Mouse (Mus musculus) forebrain, embryonic 15.5 days (tissue): Measurements from ENCODE around the gene Sppl3. TPM values are rescaled to one million over a fixed set of nuclear protein-coding genes. Genes with fewer than 3 reads are reported as not detected.
A peak's percentile ranks its signal among the peaks of the same experiment; 100 is the strongest.

ENCODE experiments used
- ATAC-seq: fragments of 200-750 bp; cut with Nextera tagmentation; replicated peaks from 2 replicates; pipeline ENCODE4 v1.8.0; 2017; ENCODE audit warnings: mild to moderate bottlenecking, moderate TSS enrichment, moderate library complexity
- H3K27ac ChIP-seq: fragments of 300-500 bp; sonication (generic); replicated peaks from 2 replicates; pipeline ENCODE4 v1.5.1; 2015; ENCODE audit warnings: mild to moderate bottlenecking, inconsistent platforms
- H3K27me3 ChIP-seq: fragments of 300-500 bp; sonication (generic); 2 replicates; pipeline ENCODE4 v1.6.1; 2015; ENCODE audit warnings: inconsistent platforms
- H3K36me3 ChIP-seq: fragments of 300-500 bp; sonication (generic); 2 replicates; pipeline ENCODE4 v1.6.1; 2015; ENCODE audit warnings: mild to moderate bottlenecking, inconsistent platforms
- H3K4me1 ChIP-seq: fragments of 300-500 bp; sonication (generic); 2 replicates; pipeline ENCODE4 v1.6.1; 2015; ENCODE audit warnings: inconsistent platforms
- H3K4me2 ChIP-seq: fragments of 300-500 bp; sonication (generic); replicated peaks from 2 replicates; pipeline ENCODE4 v1.6.1; 2015; ENCODE audit warnings: mild to moderate bottlenecking, inconsistent platforms
- H3K4me3 ChIP-seq: fragments of 300-500 bp; sonication (generic); 2 replicates; pipeline ENCODE4 v1.5.1; 2015; ENCODE audit warnings: mild to moderate bottlenecking, inconsistent platforms
- H3K9ac ChIP-seq: fragments of 300-500 bp; sonication (generic); replicated peaks from 2 replicates; pipeline ENCODE4 v1.6.1; 2015; ENCODE audit warnings: mild to moderate bottlenecking, inconsistent platforms
- H3K9me3 ChIP-seq: fragments of 300-500 bp; sonication (generic); 2 replicates; pipeline ENCODE4 v1.6.1; 2016; ENCODE audit warnings: inconsistent platforms
- WGBS: fragments of 180-500 bp; shearing (Covaris S2); methylation state at CpG from one replicate; pipeline ENCODE4 v1.1.7; 2015; ENCODE audit warnings: mixed read lengths; 5-methylcytosine and 5-hydroxymethylcytosine counted together
- polyA plus RNA-seq: library from polyadenylated mRNA; unstranded; fragments of >200 nt; fragmentation: Nextera tagmentation; extraction: Ambion mirVana; gene quantifications from 2 replicates; pipeline ENCODE4 v1.2.1, GENCODE M21; 2015

Gene Sppl3
- 19.2 and 31.7 TPM in 2 replicates for polyA plus RNA-seq

DNA sequence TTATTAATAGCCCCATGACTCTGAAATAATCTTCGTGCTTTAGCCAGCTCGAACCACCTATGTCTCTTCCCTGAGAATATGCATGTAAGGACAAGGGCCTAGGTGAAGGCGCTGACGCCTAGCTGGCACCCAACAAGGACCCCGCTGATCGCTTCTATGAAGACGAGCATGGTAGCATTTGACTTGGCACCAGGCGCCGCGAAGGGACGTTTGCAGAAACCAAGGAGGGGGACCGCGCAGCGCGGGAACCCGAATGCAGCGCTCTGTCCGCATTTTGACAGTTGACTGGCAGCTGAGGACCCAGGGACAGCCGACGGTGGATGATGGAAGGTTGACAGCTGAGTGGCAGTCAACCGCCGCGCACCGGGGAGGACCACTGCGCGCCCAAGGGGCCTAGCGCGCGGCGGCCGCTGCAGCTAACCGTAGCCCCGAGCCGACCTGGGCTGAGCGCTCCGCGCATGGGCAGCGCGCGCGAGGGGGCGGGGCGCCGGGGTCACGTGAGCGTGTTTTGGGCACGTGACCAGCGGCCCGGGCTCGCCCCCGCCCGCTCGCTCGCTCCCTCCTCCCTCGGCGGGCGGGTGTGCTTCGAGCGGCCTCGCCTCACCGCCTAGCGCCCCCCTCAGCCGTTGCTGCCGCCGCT, at the start of gene Sppl3:
Gene Sppl3 (plus strand): TSS at position 561 of the 640 bp plus-strand sequence.
- Histone ChIP-seq H3K9me3 (no peaks in the 10 kb centered on the region), H3K27me3 (no peaks in the 10 kb centered on the region), H3K4me2 (peak within 1 kb of the TSS; percentile 83), H3K4me3 (peak within 1 kb of the TSS; percentile 73), H3K27ac (peak within 1 kb of the TSS; percentile 88), H3K36me3 (no peaks in the 10 kb centered on the region), H3K9ac (peak within 1 kb of the TSS; percentile 88), H3K4me1 (peaks cover 38% of the 10 kb centered on the region)
- under 1% methylated on average over 51 of the region's 65 CpGs for WGBS
- ATAC-seq: peak; percentile 92

DNA sequence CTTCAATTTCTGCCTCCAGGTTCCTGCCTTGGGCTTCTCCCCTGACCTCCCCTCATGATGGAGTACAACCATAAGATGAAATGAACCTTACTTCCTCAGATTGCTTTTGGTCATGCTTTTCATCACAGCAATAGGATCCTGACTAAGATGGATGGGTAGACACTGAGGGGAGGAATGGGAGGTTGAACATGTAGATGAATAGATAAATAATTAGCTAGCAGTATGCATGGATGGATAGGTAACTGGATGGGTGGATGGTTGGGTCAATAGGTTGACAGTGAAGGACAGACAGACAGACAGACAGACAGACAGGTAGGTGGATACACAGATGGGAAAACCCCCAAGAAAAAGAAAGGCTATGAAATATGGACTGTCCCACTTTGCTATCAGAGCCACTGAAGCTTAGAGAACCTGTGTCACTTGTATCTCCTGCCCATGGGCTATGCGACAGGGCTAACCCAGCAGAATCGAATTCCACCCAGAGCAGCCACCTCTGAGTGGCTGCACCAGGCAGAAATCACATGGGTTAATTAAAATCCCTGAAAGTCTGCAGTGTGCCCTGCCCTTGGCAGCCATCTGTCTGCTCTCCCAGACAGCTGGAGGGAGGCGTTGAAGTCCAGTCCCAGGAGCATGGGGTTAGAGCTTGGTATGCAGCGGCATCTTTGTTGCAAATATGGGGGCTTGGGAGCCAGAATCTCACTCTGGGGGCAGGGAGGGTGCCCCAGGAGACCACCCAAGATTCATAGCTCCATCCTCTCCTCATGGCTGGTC, 49.2 kb upstream of the Sppl3 start:
- Histone ChIP-seq H3K27me3 (no peaks in the 10 kb centered on the region), H3K4me1 (no peaks in the 10 kb centered on the region), H3K36me3 (no peaks in the 10 kb centered on the region), H3K4me3 (no peak overlapping the region), H3K9me3 (no peaks in the 10 kb centered on the region), H3K27ac (no peak overlapping the region), H3K9ac (no peak overlapping the region), H3K4me2 (no peak overlapping the region)
- no peak for ATAC-seq
- 65% methylated on average over 4 of the region's 4 CpGs for WGBS

DNA sequence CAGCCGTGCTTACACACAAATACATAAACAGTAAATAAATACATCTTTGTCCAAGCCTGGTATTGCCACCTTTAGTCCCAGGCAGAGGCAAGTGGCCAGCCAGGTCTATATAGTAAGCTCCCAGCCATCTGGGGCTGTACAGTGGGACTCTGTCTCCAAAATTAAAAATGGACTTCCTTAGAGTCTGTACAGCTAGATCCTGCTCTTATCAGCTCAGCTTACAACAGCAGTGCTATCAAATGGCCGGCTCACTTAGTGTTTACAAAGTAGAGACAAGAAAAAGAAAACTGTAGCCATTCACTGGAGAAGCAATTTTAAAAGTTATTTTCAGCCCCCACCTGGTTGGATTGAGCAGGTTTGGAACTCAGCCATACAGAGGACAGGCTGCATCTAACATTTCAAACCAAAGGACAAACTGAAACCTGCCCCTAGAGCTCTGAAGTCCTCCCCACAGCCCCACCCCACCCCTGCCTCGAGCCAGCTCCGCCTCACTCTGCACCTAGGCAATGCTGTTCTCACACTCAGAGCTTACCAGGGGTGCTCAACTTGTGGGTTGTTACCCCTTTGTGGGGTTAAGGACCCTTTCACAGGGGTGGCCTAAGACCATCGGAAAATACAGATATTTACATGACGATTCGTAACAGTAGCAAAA, 46.5 kb upstream of the Sppl3 start:
- H3K27ac ChIP-seq: no peak overlapping the region
- H3K36me3 ChIP-seq: no peaks in the 10 kb centered on the region
- no peak overlapping the region for H3K9ac ChIP-seq
- no peaks in the 10 kb centered on the region for H3K9me3 ChIP-seq
- WGBS: 77% methylated on average over 7 of the region's 7 CpGs
- no peak overlapping the region for H3K4me2 ChIP-seq
- H3K4me1 ChIP-seq: no peaks in the 10 kb centered on the region
- no peak overlapping the region for H3K4me3 ChIP-seq
- ATAC-seq: no peak
- no peaks in the 10 kb centered on the region for H3K27me3 ChIP-seq

DNA sequence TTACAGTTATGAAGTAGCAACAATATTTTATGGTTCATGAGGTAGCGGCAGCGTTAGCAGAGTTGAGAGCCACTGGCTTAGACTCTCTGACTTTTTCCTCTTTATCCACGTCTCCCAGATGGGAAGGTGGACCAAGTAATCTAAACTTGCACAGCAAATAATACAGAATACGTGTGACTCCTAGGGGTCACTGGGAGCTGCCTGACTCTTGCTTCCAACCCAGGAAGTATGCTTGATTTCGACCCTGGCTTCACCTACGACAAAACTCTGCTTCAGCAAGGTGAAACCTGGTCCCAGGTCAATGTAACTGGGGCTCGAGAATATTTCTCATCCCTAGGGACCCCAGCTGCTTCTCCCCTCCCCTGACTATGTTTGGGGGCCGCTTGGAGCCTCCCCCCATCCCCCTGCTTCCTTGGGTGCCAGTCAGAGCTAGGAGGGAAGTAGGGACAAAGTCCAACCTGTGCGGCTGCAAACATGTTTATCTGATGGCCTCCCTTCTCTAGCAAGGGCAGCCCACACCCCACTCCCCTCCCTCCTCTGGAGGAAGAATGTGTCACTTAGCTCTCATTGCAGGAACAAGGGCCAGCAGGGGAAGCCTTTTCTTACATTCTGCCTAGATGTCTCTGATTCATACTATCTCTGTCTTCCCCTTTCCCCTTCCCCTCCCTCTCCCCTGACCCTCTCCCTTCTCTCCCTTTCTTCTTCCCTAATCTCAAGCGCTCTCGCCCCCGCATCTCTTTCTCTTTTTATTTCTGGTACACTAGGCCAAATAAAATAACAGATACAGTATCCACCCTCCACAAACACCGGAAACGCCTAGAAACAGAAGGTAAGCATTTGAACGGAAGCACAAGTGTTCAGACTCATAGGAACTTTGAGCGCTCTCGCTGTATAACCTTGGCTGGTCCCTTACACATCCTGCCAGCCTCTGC, 45.7 kb upstream of the Sppl3 start:
- 72% methylated on average over 17 of the region's 17 CpGs for WGBS
- ATAC-seq: no peak
- no peaks in the 10 kb centered on the region for H3K36me3 ChIP-seq

DNA sequence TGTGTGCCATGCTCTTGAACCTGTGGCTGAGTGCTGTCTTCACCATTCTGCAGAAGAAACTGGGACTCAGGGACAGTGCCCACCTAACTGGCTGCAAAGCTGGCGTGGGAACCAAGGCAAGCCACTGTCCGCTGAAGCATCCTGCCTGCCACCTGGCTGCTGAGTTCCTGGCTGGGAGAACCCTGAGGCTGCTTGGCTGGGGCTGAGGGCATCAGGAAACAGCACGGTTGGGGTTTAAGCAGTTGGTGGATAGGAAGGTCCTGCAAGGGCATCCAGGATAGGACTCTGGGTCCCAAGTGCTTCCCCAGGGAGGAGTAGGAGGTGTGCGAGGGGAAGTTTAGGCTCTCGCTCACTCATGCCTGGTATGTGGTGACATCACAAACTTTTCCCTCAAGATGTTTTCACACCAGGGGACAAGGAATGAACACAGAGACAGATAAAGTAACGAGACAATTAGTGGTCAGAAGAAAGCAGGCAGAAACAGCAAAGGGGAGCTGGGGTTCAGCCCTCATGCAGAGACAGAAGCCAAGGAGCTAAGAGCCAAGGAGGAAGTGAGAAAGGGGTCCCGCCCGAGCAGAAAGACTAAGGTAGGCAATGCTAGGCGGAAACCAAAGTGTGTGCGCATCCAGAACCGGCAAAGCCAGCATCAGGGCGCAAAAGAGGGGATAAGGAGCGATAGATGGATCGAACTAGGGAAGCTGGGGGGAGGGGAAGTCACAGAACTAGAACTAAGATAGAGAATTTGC, 43.2 kb upstream of the Sppl3 start:
- Histone ChIP-seq H3K4me2 (no peak overlapping the region), H3K27me3 (no peaks in the 10 kb centered on the region), H3K9ac (no peak overlapping the region), H3K4me1 (no peaks in the 10 kb centered on the region), H3K9me3 (no peaks in the 10 kb centered on the region), H3K36me3 (no peaks in the 10 kb centered on the region), H3K4me3 (no peak overlapping the region), H3K27ac (no peak overlapping the region)
- WGBS: 44% methylated on average over 14 of the region's 14 CpGs
- ATAC-seq: no peak

More for the DNA sequence above, 45.7 kb upstream of the Sppl3 start:
- Histone ChIP-seq H3K9me3 (no peaks in the 10 kb centered on the region), H3K27ac (no peak overlapping the region), H3K4me2 (no peak overlapping the region), H3K4me1 (no peaks in the 10 kb centered on the region), H3K27me3 (no peaks in the 10 kb centered on the region), H3K4me3 (no peak overlapping the region), H3K9ac (no peak overlapping the region)

DNA sequence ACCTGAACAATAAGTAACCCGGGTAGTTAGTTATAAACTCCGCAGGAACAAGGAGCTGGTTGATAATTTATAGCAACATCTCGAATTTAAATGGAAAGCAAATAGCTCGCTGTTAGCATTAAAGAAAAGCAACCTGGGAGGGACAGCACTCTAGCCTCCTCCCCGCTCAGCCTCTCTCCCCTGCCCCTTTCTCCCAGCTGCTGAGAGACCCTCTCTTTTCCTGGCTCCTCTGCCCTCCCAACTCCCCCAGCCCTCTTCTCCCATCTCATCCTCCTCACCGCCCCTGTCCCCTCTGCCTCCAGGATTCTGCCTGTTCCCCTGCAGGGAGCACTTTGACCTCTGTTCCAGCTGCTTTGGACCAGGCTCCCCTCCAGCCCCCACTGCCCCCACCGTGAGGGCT, 42.3 kb upstream of the Sppl3 start:
- no peaks in the 10 kb centered on the region for H3K9me3 ChIP-seq
- no peak overlapping the region for H3K9ac ChIP-seq
- ATAC-seq: no peak
- no peaks in the 10 kb centered on the region for H3K36me3 ChIP-seq
- no peaks in the 10 kb centered on the region for H3K4me1 ChIP-seq
- no peak overlapping the region for H3K4me2 ChIP-seq
- H3K27ac ChIP-seq: no peak overlapping the region
- H3K27me3 ChIP-seq: no peaks in the 10 kb centered on the region
- WGBS: 19% methylated on average over 7 of the region's 7 CpGs
- H3K4me3 ChIP-seq: no peak overlapping the region

DNA sequence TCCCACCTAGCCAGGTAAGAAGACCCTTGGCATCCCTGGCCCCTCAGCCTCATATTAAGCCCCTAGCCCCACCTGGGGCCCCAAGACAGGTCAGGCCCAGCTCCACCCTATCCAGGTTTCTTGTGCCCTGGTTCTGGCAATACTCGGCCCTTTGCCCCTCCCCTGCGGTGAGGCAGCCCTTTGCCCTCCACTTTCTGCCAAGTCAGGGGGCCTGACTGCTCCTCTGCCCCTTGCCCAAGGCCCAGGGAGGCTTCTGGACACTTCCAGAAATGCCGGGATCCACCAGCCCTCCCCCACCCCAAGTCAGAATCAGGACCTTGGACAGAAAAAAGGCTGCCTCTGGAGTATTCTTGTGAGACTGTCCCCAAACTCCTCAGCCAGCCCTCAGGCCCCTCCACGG, 41.9 kb upstream of the Sppl3 start:
- Histone ChIP-seq H3K4me3 (no peak overlapping the region), H3K4me2 (no peak overlapping the region), H3K9me3 (no peaks in the 10 kb centered on the region), H3K36me3 (no peaks in the 10 kb centered on the region), H3K4me1 (no peaks in the 10 kb centered on the region), H3K9ac (no peak overlapping the region), H3K27me3 (no peaks in the 10 kb centered on the region), H3K27ac (no peak overlapping the region)
- WGBS: 19% methylated on average over 4 of the region's 4 CpGs
- ATAC-seq: no peak

DNA sequence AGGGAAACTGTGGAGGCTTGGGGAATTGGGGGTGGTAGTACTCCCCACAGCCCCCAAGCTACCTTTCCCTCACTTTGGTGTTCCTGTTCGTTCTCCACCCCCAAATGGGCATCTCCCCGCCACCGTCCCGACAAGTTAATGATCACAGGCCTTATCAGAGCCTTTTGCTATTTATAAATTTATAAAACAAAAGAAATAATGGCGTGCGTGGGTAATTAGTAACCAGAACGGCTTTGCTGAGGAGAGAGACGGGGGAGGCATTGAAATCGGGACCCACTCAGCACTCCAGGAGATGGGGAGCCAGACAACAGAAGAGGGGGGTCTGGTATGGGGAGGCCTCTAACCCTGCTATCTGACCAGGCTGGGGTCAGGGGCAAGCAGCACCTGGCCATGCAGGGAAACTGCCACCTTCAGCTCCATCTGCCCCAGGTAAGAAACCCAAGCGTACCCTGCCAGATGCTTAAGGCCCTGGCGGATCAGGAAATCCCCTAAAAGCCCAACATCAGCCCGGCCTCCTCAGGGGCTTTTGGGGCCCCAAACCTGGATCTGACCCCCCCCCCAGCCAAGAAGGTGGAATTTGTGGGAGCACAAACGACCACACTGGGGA, 41.2 kb upstream of the Sppl3 start:
- Histone ChIP-seq H3K4me1 (no peaks in the 10 kb centered on the region), H3K9me3 (no peaks in the 10 kb centered on the region)
- 38% methylated on average over 13 of the region's 13 CpGs for WGBS

DNA sequence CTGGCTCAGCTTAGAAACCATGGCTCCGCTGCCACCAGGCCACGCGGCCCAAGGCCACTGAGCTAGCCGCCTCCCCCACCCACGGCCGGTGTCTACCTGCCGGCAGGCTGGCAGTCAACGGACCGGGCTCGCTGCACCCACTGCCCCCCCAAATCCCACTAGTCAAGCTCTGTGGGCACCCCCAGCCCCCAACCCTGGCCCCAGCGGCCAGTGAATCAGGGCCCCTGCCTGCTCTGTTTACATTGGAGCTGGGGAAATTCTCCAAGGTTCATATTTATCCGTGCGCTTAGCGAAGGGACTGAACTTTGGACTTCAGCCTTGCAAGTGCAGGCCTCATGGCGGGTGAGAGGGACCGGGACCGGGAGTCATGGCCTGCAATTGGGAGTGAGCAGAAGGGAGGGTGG, 40.1 kb upstream of the Sppl3 start, which contains the start of gene Hnf1a:
Gene Hnf1a (minus strand): TSS at position 271 of the 404 bp plus-strand sequence.
- no peak for ATAC-seq
- no peaks in the 10 kb centered on the region for H3K36me3 ChIP-seq

More for the DNA sequence above, 41.2 kb upstream of the Sppl3 start:
- ATAC-seq: no peak
- no peak overlapping the region for H3K27ac ChIP-seq
- H3K36me3 ChIP-seq: no peaks in the 10 kb centered on the region
- H3K27me3 ChIP-seq: no peaks in the 10 kb centered on the region
- no peak overlapping the region for H3K9ac ChIP-seq
- no peak overlapping the region for H3K4me2 ChIP-seq
- H3K4me3 ChIP-seq: no peak overlapping the region

DNA sequence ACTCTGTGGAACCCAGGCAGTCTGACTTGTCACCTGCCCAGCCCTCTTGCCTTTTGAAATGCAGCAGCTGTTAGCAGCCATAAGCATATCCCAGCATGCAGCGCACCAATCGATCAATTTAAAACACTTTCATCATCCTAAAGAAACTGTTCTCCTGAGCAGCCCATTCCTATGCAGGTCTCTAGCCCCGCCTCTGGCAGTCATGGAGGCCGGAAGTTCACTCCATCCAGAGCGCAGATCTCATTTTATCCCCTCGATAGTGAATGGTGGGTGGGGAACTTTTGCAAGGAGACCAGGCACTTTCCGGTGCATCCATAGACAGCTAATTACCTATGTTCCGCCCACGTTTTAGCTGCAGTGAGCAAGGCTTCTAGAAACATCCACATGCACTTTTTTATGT, 38.7 kb upstream of the Sppl3 start:
- no peaks in the 10 kb centered on the region for H3K27me3 ChIP-seq
- H3K27ac ChIP-seq: no peak overlapping the region
- H3K4me1 ChIP-seq: no peaks in the 10 kb centered on the region
- ATAC-seq: no peak
- no peak overlapping the region for H3K4me3 ChIP-seq
- WGBS: 83% methylated on average over 9 of the region's 9 CpGs
- no peaks in the 10 kb centered on the region for H3K36me3 ChIP-seq
- no peak overlapping the region for H3K4me2 ChIP-seq
- H3K9me3 ChIP-seq: no peaks in the 10 kb centered on the region
- no peak overlapping the region for H3K9ac ChIP-seq

More for the DNA sequence above, 40.1 kb upstream of the Sppl3 start, which contains the start of gene Hnf1a:
- Histone ChIP-seq H3K4me1 (no peaks in the 10 kb centered on the region), H3K4me2 (no peak within 1 kb of the TSS), H3K9me3 (no peaks in the 10 kb centered on the region), H3K4me3 (no peak within 1 kb of the TSS), H3K27me3 (no peaks in the 10 kb centered on the region), H3K9ac (no peak within 1 kb of the TSS), H3K27ac (no peak within 1 kb of the TSS)
- WGBS: 88% methylated on average over 17 of the region's 17 CpGs

DNA sequence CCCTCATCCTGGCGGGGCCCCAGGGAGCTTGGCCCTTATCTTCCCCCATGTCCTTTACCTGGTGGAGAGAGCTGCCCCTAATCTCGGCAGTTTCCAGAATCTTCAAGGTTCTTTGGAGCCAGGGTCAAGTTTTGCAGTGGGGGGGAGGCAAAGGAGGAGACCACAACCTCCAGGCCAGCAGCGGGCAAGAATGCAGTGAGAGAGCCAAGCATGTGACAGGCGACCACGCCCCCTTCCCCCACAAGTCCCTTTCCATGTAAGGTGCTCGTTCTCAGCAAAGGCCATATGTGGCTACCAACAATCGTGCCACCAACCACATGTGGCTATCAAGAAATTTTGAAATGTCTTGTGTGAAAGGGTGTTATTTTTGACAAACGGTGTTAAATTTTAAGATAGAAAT, 37.8 kb upstream of the Sppl3 start:
- 85% methylated on average over 8 of the region's 8 CpGs for WGBS
- Histone ChIP-seq H3K4me3 (no peak overlapping the region), H3K27me3 (no peaks in the 10 kb centered on the region), H3K4me2 (no peak overlapping the region), H3K9me3 (no peaks in the 10 kb centered on the region), H3K36me3 (no peaks in the 10 kb centered on the region), H3K4me1 (no peaks in the 10 kb centered on the region), H3K27ac (no peak overlapping the region), H3K9ac (no peak overlapping the region)
- no peak for ATAC-seq
